Mouse (Mus musculus): ENCODE data around the gene Samhd1. TPM values are rescaled to one million over a fixed set of nuclear protein-coding genes. Genes with fewer than 3 reads are reported as not detected.
A peak's percentile ranks its signal among the peaks of the same experiment; 100 is the strongest.

Gene Samhd1
- polyA plus RNA-seq, 1 experiment from 2014 or later, result 11.1 TPM

- H3K4me3 ChIP-seq (ENCODE audit: low read length), result no peak overlapping the region
- H3K4me1 ChIP-seq (ENCODE audit: control insufficient read depth, insufficient read depth, low read depth, low read length), result peaks cover 9% of the 10 kb centered on the region; the same call in 1 of the 2 replicates
- no peaks in the 10 kb centered on the region for H3K9me3 ChIP-seq (ENCODE audit: control insufficient read depth, low read length)
- H3K9ac ChIP-seq (ENCODE audit: low read depth, low read length), result peak overlapping the region; percentile 16; the same call in 1 of the 2 replicates
- ATAC-seq, result peak; percentile 56
- no peaks in the 10 kb centered on the region for H3K27me3 ChIP-seq (replicated peaks; ENCODE audit: control insufficient read depth, insufficient read depth, low read length)
- 0 out of 2 replicates have a peak, but pooled peaks cover 2% of the 10 kb centered on the region for H3K36me3 ChIP-seq (ENCODE audit: control insufficient read depth, insufficient read depth, low read length)
- no peak overlapping the region for H3K27ac ChIP-seq (ENCODE audit: low read depth, low read length)
- no peak overlapping the region for H3K4me2 ChIP-seq (ENCODE audit: low read length)
- WGBS, result 60% methylated on average over 9 of the region's 9 CpGs
Measured at GRCm38 (mm10) chr2:157095005-157095755, 39.9 kb downstream of the Samhd1 start.

GRCm38 (mm10) chr2:157092024-157092423 lies 43.0 kb downstream of the Samhd1 start:
- no peaks in the 10 kb centered on the region for H3K27me3 ChIP-seq (replicated peaks; ENCODE audit: control insufficient read depth, insufficient read depth, low read length)
- no peak overlapping the region for H3K4me3 ChIP-seq (ENCODE audit: low read length)
- no peaks in the 10 kb centered on the region for H3K36me3 ChIP-seq (ENCODE audit: control insufficient read depth, insufficient read depth, low read length)
- ATAC-seq, result peak; percentile 89
- whole genome bisulfite sequencing, result 31% methylated on average over 8 of the region's 8 CpGs
- no peaks in the 10 kb centered on the region for H3K9me3 ChIP-seq (ENCODE audit: control insufficient read depth, low read length)
- H3K27ac ChIP-seq (ENCODE audit: low read depth, low read length), result peak overlapping the region; percentile 16; the same call in 1 of the 2 replicates
- H3K4me1 ChIP-seq (ENCODE audit: control insufficient read depth, insufficient read depth, low read depth, low read length), result peaks cover 9% of the 10 kb centered on the region; the same call in 1 of the 2 replicates
- 0 out of 2 replicates have a peak overlapping the region, but pooled peaks have one; percentile 3 for H3K9ac ChIP-seq (ENCODE audit: low read depth, low read length)
- no peak overlapping the region for H3K4me2 ChIP-seq (ENCODE audit: low read length)

- Histone ChIP-seq H3K9me3 (ENCODE audit: control insufficient read depth, low read length) (no peaks in the 10 kb centered on the region), H3K9ac (ENCODE audit: low read depth, low read length) (no peak overlapping the region), H3K27me3 (replicated peaks; ENCODE audit: control insufficient read depth, insufficient read depth, low read length) (no peaks in the 10 kb centered on the region), H3K4me2 (ENCODE audit: low read length) (no peak overlapping the region), H3K27ac (ENCODE audit: low read depth, low read length) (no peak overlapping the region), H3K36me3 (ENCODE audit: control insufficient read depth, insufficient read depth, low read length) (no peaks in the 10 kb centered on the region), H3K4me1 (ENCODE audit: control insufficient read depth, insufficient read depth, low read depth, low read length) (peaks cover 9% of the 10 kb centered on the region; the same call in 1 of the 2 replicates), H3K4me3 (ENCODE audit: low read length) (no peak overlapping the region)
- 79% methylated on average over 14 of the region's 14 CpGs for WGBS
- no peak for ATAC-seq
Measured at GRCm38 (mm10) chr2:157087536-157088317, 47.3 kb downstream of the Samhd1 start.

GRCm38 (mm10) chr2:157086796-157087195 lies 48.3 kb downstream of the Samhd1 start, which contains the start of gene Tldc2:
Gene Tldc2, plus strand, starts transcription at chr2:157087055.
- Histone ChIP-seq H3K4me3 (ENCODE audit: low read length) (no peak within 1 kb of the TSS), H3K36me3 (ENCODE audit: control insufficient read depth, insufficient read depth, low read length) (no peaks in the 10 kb centered on the region), H3K9me3 (ENCODE audit: control insufficient read depth, low read length) (no peaks in the 10 kb centered on the region), H3K9ac (ENCODE audit: low read depth, low read length) (no peak within 1 kb of the TSS), H3K4me2 (ENCODE audit: low read length) (no peak within 1 kb of the TSS), H3K27me3 (replicated peaks; ENCODE audit: control insufficient read depth, insufficient read depth, low read length) (no peaks in the 10 kb centered on the region), H3K27ac (ENCODE audit: low read depth, low read length) (no peak within 1 kb of the TSS), H3K4me1 (ENCODE audit: control insufficient read depth, insufficient read depth, low read depth, low read length) (peaks cover 3% of the 10 kb centered on the region; the same call in 1 of the 2 replicates)
- no peak for ATAC-seq
- WGBS, result 87% methylated on average over 8 of the region's 8 CpGs

- no peaks in the 10 kb centered on the region; the same call in 1 of the 2 replicates for H3K4me1 ChIP-seq (ENCODE audit: control insufficient read depth, insufficient read depth, low read depth, low read length)
- H3K36me3 ChIP-seq (ENCODE audit: control insufficient read depth, insufficient read depth, low read length), result no peaks in the 10 kb centered on the region
- H3K4me2 ChIP-seq (ENCODE audit: low read length), result no peak overlapping the region
- H3K9me3 ChIP-seq (ENCODE audit: control insufficient read depth, low read length), result no peaks in the 10 kb centered on the region
- H3K4me3 ChIP-seq (ENCODE audit: low read length), result no peak overlapping the region
- no peak for ATAC-seq
- no peak overlapping the region for H3K27ac ChIP-seq (ENCODE audit: low read depth, low read length)
- H3K9ac ChIP-seq (ENCODE audit: low read depth, low read length), result no peak overlapping the region
- WGBS, result 82% methylated on average over 7 of the region's 7 CpGs
- no peaks in the 10 kb centered on the region for H3K27me3 ChIP-seq (replicated peaks; ENCODE audit: control insufficient read depth, insufficient read depth, low read length)
Measured at GRCm38 (mm10) chr2:157084831-157085585, 50.1 kb downstream of the Samhd1 start.

GRCm38 (mm10) chr2:157081960-157082359 lies 53.1 kb downstream of the Samhd1 start:
- H3K27ac ChIP-seq (ENCODE audit: low read depth, low read length), result no peak overlapping the region
- H3K27me3 ChIP-seq (replicated peaks; ENCODE audit: control insufficient read depth, insufficient read depth, low read length), result no peaks in the 10 kb centered on the region
- H3K4me1 ChIP-seq (ENCODE audit: control insufficient read depth, insufficient read depth, low read depth, low read length), result peaks cover 10% of the 10 kb centered on the region
- H3K9ac ChIP-seq (ENCODE audit: low read depth, low read length), result no peak overlapping the region
- 27% methylated on average over 7 of the region's 7 CpGs for WGBS
- no peak for ATAC-seq
- no peaks in the 10 kb centered on the region for H3K36me3 ChIP-seq (ENCODE audit: control insufficient read depth, insufficient read depth, low read length)
- H3K9me3 ChIP-seq (ENCODE audit: control insufficient read depth, low read length), result no peaks in the 10 kb centered on the region
- no peak overlapping the region for H3K4me3 ChIP-seq (ENCODE audit: low read length)
- no peak overlapping the region for H3K4me2 ChIP-seq (ENCODE audit: low read length)

GRCm38 (mm10) chr2:157081331-157081730 lies 53.7 kb downstream of the Samhd1 start:
- H3K9me3 ChIP-seq (ENCODE audit: control insufficient read depth, low read length), result no peaks in the 10 kb centered on the region
- H3K27me3 ChIP-seq (replicated peaks; ENCODE audit: control insufficient read depth, insufficient read depth, low read length), result no peaks in the 10 kb centered on the region
- no peak overlapping the region for H3K9ac ChIP-seq (ENCODE audit: low read depth, low read length)
- no peak for ATAC-seq
- H3K4me2 ChIP-seq (ENCODE audit: low read length), result no peak overlapping the region
- H3K4me3 ChIP-seq (ENCODE audit: low read length), result no peak overlapping the region
- H3K36me3 ChIP-seq (ENCODE audit: control insufficient read depth, insufficient read depth, low read length), result no peaks in the 10 kb centered on the region
- no peak overlapping the region for H3K27ac ChIP-seq (ENCODE audit: low read depth, low read length)
- peaks cover 16% of the 10 kb centered on the region for H3K4me1 ChIP-seq (ENCODE audit: control insufficient read depth, insufficient read depth, low read depth, low read length)
- 94% methylated on average over 8 of the region's 8 CpGs for WGBS

- peak; percentile 0; the same call in 1 of the 2 replicates for ATAC-seq
- peak overlapping the region; percentile 88 for H3K9ac ChIP-seq (ENCODE audit: low read depth, low read length)
- peak overlapping the region; percentile 96 for H3K4me2 ChIP-seq (ENCODE audit: low read length)
- peak overlapping the region; percentile 99 for H3K27ac ChIP-seq (ENCODE audit: low read depth, low read length)
- no peaks in the 10 kb centered on the region for H3K9me3 ChIP-seq (ENCODE audit: control insufficient read depth, low read length)
- H3K4me3 ChIP-seq (ENCODE audit: low read length), result peak overlapping the region; percentile 82
- peaks cover 32% of the 10 kb centered on the region for H3K4me1 ChIP-seq (ENCODE audit: control insufficient read depth, insufficient read depth, low read depth, low read length)
- no peaks in the 10 kb centered on the region for H3K36me3 ChIP-seq (ENCODE audit: control insufficient read depth, insufficient read depth, low read length)
- no peaks in the 10 kb centered on the region for H3K27me3 ChIP-seq (replicated peaks; ENCODE audit: control insufficient read depth, insufficient read depth, low read length)
- 7% methylated on average over 16 of the region's 16 CpGs for WGBS
Measured at GRCm38 (mm10) chr2:157079701-157080180, 55.3 kb downstream of the Samhd1 start.
